Mouse (Mus musculus): ENCODE measurements around the gene Fyttd1. TPM values are rescaled to one million over a fixed set of nuclear protein-coding genes. Genes with fewer than 3 reads are reported as not detected.

Gene Fyttd1
- polyA plus RNA-seq, 1 experiment from 2014 or later: 124 TPM

- Histone ChIP-seq H3K9me3 (no peaks in the 10 kb centered on the region), H3K27me3 (no peaks in the 10 kb centered on the region), H3K4me2 (replicated peaks) (no peak overlapping the region), H3K9ac (no peak overlapping the region), H3K4me3 (no peak overlapping the region), H3K4me1 (no peaks in the 10 kb centered on the region), H3K36me3 (peaks cover 4% of the 10 kb centered on the region), H3K27ac (no peak overlapping the region)
- ATAC-seq (ENCODE audit: insufficient number of reproducible peaks, insufficient read depth, low FRiP score, low TSS enrichment): no peak
Measured at GRCm38 (mm10) chr16:32949281-32949680, 72.0 kb downstream of the Fyttd1 start.

GRCm38 (mm10) chr16:32951074-32951473, 73.8 kb downstream of the Fyttd1 start:
- H3K4me1 ChIP-seq: no peaks in the 10 kb centered on the region
- no peak overlapping the region for H3K4me2 ChIP-seq (replicated peaks)
- 90% methylated on average over 2 of the region's 2 CpGs for WGBS
- H3K9ac ChIP-seq: no peak overlapping the region
- no peak overlapping the region for H3K27ac ChIP-seq
- H3K4me3 ChIP-seq: no peak overlapping the region
- no peak for ATAC-seq (ENCODE audit: insufficient number of reproducible peaks, insufficient read depth, low FRiP score, low TSS enrichment)
- no peaks in the 10 kb centered on the region for H3K27me3 ChIP-seq
- no peaks in the 10 kb centered on the region for H3K9me3 ChIP-seq
- peaks cover 12% of the 10 kb centered on the region for H3K36me3 ChIP-seq

DNA sequence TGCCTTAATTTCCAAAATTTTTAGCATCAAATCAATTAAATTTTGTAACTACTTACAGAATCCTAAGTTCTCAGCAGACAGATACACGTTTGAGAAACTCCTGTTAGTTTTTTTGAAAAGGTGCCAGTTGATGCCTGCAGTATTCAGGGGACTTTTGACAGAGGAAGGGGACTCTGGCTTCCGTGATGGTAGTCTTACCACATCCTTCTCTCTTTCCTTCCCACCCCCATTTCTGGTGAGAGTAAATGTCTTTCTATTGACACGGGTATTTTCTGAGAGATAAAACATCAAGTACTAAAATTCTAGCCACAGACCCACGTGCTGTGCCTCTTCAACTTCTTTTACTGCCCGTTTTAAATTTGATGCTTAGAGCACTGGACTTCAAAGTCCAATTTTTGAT, 76.5 kb downstream of the Fyttd1 start:
- 79% methylated on average over 5 of the region's 5 CpGs for WGBS
- no peaks in the 10 kb centered on the region for H3K27me3 ChIP-seq
- H3K9ac ChIP-seq: no peak overlapping the region
- H3K4me1 ChIP-seq: no peaks in the 10 kb centered on the region
- no peak overlapping the region for H3K27ac ChIP-seq
- ATAC-seq (ENCODE audit: insufficient number of reproducible peaks, insufficient read depth, low FRiP score, low TSS enrichment): no peak
- H3K36me3 ChIP-seq: peaks cover 17% of the 10 kb centered on the region
- H3K9me3 ChIP-seq: no peaks in the 10 kb centered on the region
- H3K4me2 ChIP-seq (replicated peaks): no peak overlapping the region
- no peak overlapping the region for H3K4me3 ChIP-seq

- H3K27me3 ChIP-seq: no peaks in the 10 kb centered on the region
- no peaks in the 10 kb centered on the region for H3K4me1 ChIP-seq
- peaks cover 19% of the 10 kb centered on the region for H3K36me3 ChIP-seq
- H3K9ac ChIP-seq: no peak overlapping the region
- no peak overlapping the region for H3K4me3 ChIP-seq
- 73% methylated on average over 5 of the region's 6 CpGs for WGBS
- H3K4me2 ChIP-seq (replicated peaks): no peak overlapping the region
- no peak for ATAC-seq (ENCODE audit: insufficient number of reproducible peaks, insufficient read depth, low FRiP score, low TSS enrichment)
- no peak overlapping the region for H3K27ac ChIP-seq
- H3K9me3 ChIP-seq: no peaks in the 10 kb centered on the region
Measured at GRCm38 (mm10) chr16:32954304-32954703, 77.0 kb downstream of the Fyttd1 start.

- Histone ChIP-seq H3K4me3 (no peak overlapping the region), H3K9me3 (no peaks in the 10 kb centered on the region), H3K36me3 (peaks cover 29% of the 10 kb centered on the region), H3K4me2 (replicated peaks) (no peak overlapping the region), H3K27ac (no peak overlapping the region), H3K4me1 (no peaks in the 10 kb centered on the region), H3K27me3 (no peaks in the 10 kb centered on the region), H3K9ac (no peak overlapping the region)
- whole genome bisulfite sequencing: 71% methylated on average over 5 of the region's 5 CpGs
- ATAC-seq (ENCODE audit: insufficient number of reproducible peaks, insufficient read depth, low FRiP score, low TSS enrichment): no peak
Measured at GRCm38 (mm10) chr16:32956889-32957288, 79.6 kb downstream of the Fyttd1 start.

Other genes with a start within 250 kb of the Fyttd1 start
- gene Tnk2, start 233.6 kb upstream of the Fyttd1 start, polyA plus RNA-seq (2016; fragmentation: Nextera tagmentation; extraction: Ambion mirVana): 13.4 and 13.8 TPM in 2 replicates
- 0.06 and 0.28 TPM in 2 replicates for gene Muc4, start 141.6 kb upstream of the Fyttd1 start, polyA plus RNA-seq (2016; fragmentation: Nextera tagmentation; extraction: Ambion mirVana)
- not detected in 2 replicates for gene Muc20, start 80.1 kb upstream of the Fyttd1 start, polyA plus RNA-seq (2016; fragmentation: Nextera tagmentation; extraction: Ambion mirVana)
- not detected in 2 replicates for gene Smbd1, start 67.0 kb upstream of the Fyttd1 start, polyA plus RNA-seq (2016; fragmentation: Nextera tagmentation; extraction: Ambion mirVana)
- 19.0 and 20.8 TPM in 2 replicates for gene Rubcn, start 266 bp downstream of the Fyttd1 start, polyA plus RNA-seq (2016; fragmentation: Nextera tagmentation; extraction: Ambion mirVana)
- gene Lrch3, start 36.6 kb downstream of the Fyttd1 start, polyA plus RNA-seq (2016; fragmentation: Nextera tagmentation; extraction: Ambion mirVana): 42.6 and 43.7 TPM in 2 replicates
- gene Iqcg, start 178.7 kb downstream of the Fyttd1 start, polyA plus RNA-seq (2016; fragmentation: Nextera tagmentation; extraction: Ambion mirVana): 2.4 and 3.1 TPM in 2 replicates
- 849 and 899 TPM in 2 replicates for gene Rpl35a, start 179.0 kb downstream of the Fyttd1 start, polyA plus RNA-seq (2016; fragmentation: Nextera tagmentation; extraction: Ambion mirVana)
- 1.8 and 3.4 TPM in 2 replicates for gene Lmln, start 185.0 kb downstream of the Fyttd1 start, polyA plus RNA-seq (2016; fragmentation: Nextera tagmentation; extraction: Ambion mirVana)

All from embryonic facial prominence, embryonic 12.5 days (tissue).